Mouse (Mus musculus) regulatory T cell (primary cell): Measurements from ENCODE around the gene Wdfy4.

Experiments
- in situ Hi-C: fragments of 300-600 bp; cut with MboI, MseI; formaldehyde crosslinking; loops from one replicate; pipeline ENCODE4 v1.15.1; 2025; ENCODE audit warnings: high pct_unique_total_duplicates

Gene Wdfy4

GRCm38 (mm10) chr14:33081370-33081860 lies 103.9 kb downstream of the Wdfy4 start:
- in situ Hi-C loops, result no loop called here

GRCm38 (mm10) chr14:33078596-33078995 lies 106.7 kb downstream of the Wdfy4 start:
- in situ Hi-C loops, result no loop called here

GRCm38 (mm10) chr14:33078110-33078509 lies 107.2 kb downstream of the Wdfy4 start:
- in situ Hi-C loops, result no loop called here

GRCm38 (mm10) chr14:33073355-33073754 lies 112.0 kb downstream of the Wdfy4 start:
- in situ Hi-C loops, result no loop called here

GRCm38 (mm10) chr14:33072351-33072750 lies 113.0 kb downstream of the Wdfy4 start:
- in situ Hi-C loops, result no loop called here

GRCm38 (mm10) chr14:33067676-33068075 lies 117.6 kb downstream of the Wdfy4 start:
- in situ Hi-C loops, result no loop called here

- in situ Hi-C loops, result no loop called here
These were observed 122.3 kb downstream of the Wdfy4 start for GRCm38 (mm10) chr14:33062996-33063395.

- in situ Hi-C loops, result no loop called here
These were observed 126.2 kb downstream of the Wdfy4 start for GRCm38 (mm10) chr14:33058881-33059660.

- in situ Hi-C loops, result no loop called here
These were observed 131.9 kb downstream of the Wdfy4 start for GRCm38 (mm10) chr14:33053441-33053840.

- in situ Hi-C loops, result no loop called here
These were observed 140.1 kb downstream of the Wdfy4 start for GRCm38 (mm10) chr14:33045217-33045616.

- in situ Hi-C loops, result no loop called here
These were observed 148.5 kb downstream of the Wdfy4 start for GRCm38 (mm10) chr14:33036811-33037210.

GRCm38 (mm10) chr14:33035386-33035785 lies 149.9 kb downstream of the Wdfy4 start:
- in situ Hi-C loops, result no loop called here

- in situ Hi-C loops, result no loop called here
These were observed 151.9 kb downstream of the Wdfy4 start for GRCm38 (mm10) chr14:33033424-33033823.

GRCm38 (mm10) chr14:33030849-33031248 lies 154.5 kb downstream of the Wdfy4 start:
- in situ Hi-C loops, result no loop called here

- in situ Hi-C loops, result no loop called here
These were observed 165.7 kb downstream of the Wdfy4 start for GRCm38 (mm10) chr14:33019606-33020005.

GRCm38 (mm10) chr14:33019050-33019449 lies 166.3 kb downstream of the Wdfy4 start:
- in situ Hi-C loops, result no loop called here

- in situ Hi-C loops, result no loop called here
These were observed 177.7 kb downstream of the Wdfy4 start for GRCm38 (mm10) chr14:33007638-33008037.

GRCm38 (mm10) chr14:33005114-33005513 lies 180.2 kb downstream of the Wdfy4 start:
- in situ Hi-C loops, result no loop called here

GRCm38 (mm10) chr14:33000112-33000979 lies 185.0 kb downstream of the Wdfy4 start:
- in situ Hi-C loops, result no loop called here

GRCm38 (mm10) chr14:32999511-32999910 lies 185.8 kb downstream of the Wdfy4 start:
- in situ Hi-C loops, result no loop called here

GRCm38 (mm10) chr14:32994954-32995636 lies 190.2 kb downstream of the Wdfy4 start:
- in situ Hi-C loops, result no loop called here

GRCm38 (mm10) chr14:32991082-32991481 lies 194.2 kb downstream of the Wdfy4 start, which contains the start of gene Lrrc18:
Lrrc18 (plus strand) TSS chr14:32991382.
- in situ Hi-C loops, result no loop called here
